Mouse (Mus musculus) liver (tissue): ENCODE measurements at regions not wholly inside any gene's neighbourhood (a gene's known extent, or its start where the extent isn't known, plus 50 kb on each side); places are given as distances from the start of the nearest gene placed in this dataset.

ENCODE experiments used
- DNase-seq: peaks from one replicate; pipeline ENCODE4 v3.0.0-alpha.2; 2020; ENCODE audit warnings: mixed read lengths

GRCm38 (mm10) chr13:60057761-60058274 is 119.3 kb downstream of the Gas1 start:
- DNase-seq, result no peak

- DNase-seq, result no peak
Measured at GRCm38 (mm10) chr13:60054531-60054930, 122.6 kb downstream of the Gas1 start.

GRCm38 (mm10) chr13:60054081-60054480 is 123.1 kb downstream of the Gas1 start:
- DNase-seq, result no peak

GRCm38 (mm10) chr13:60051866-60052265 is 125.3 kb downstream of the Gas1 start:
- DNase-seq, result no peak

- no peak for DNase-seq
Measured at GRCm38 (mm10) chr13:60050799-60051580, 126.2 kb downstream of the Gas1 start.

GRCm38 (mm10) chr13:60049703-60050102 is 127.5 kb downstream of the Gas1 start:
- DNase-seq, result no peak

- no peak for DNase-seq
Measured at GRCm38 (mm10) chr13:60047791-60048730, 129.1 kb downstream of the Gas1 start.

GRCm38 (mm10) chr13:60045752-60046151 is 131.4 kb downstream of the Gas1 start:
- DNase-seq, result no peak

GRCm38 (mm10) chr13:60044876-60045275 is 132.3 kb downstream of the Gas1 start:
- no peak for DNase-seq

GRCm38 (mm10) chr13:60042443-60042842 is 134.7 kb downstream of the Gas1 start:
- no peak for DNase-seq

GRCm38 (mm10) chr13:60035536-60036130 is 141.5 kb downstream of the Gas1 start:
- DNase-seq, result no peak

- no peak for DNase-seq
Measured at GRCm38 (mm10) chr13:60033116-60033515, 144.0 kb downstream of the Gas1 start.

GRCm38 (mm10) chr13:60032586-60032985 is 144.6 kb downstream of the Gas1 start:
- DNase-seq, result no peak

GRCm38 (mm10) chr13:60029591-60029990 is 147.6 kb downstream of the Gas1 start:
- no peak for DNase-seq

- DNase-seq, result no peak
Measured at GRCm38 (mm10) chr13:60020175-60020487, 157.0 kb downstream of the Gas1 start.

- peak; percentile 20 for DNase-seq
Measured at GRCm38 (mm10) chr13:60019291-60020174, 157.6 kb downstream of the Gas1 start.

- no peak for DNase-seq
Measured at GRCm38 (mm10) chr13:60015854-60016366, 161.3 kb downstream of the Gas1 start.

- peak; percentile 10 for DNase-seq
Measured at GRCm38 (mm10) chr13:60012046-60012813, 164.9 kb downstream of the Gas1 start.

- DNase-seq, result no peak
Measured at GRCm38 (mm10) chr13:60011092-60011491, 166.1 kb downstream of the Gas1 start.

GRCm38 (mm10) chr13:60007593-60007992 is 169.6 kb downstream of the Gas1 start:
- peak; percentile 8 for DNase-seq

GRCm38 (mm10) chr13:60007031-60007430 is 170.1 kb downstream of the Gas1 start:
- DNase-seq, result no peak
